Mouse (Mus musculus): Measurements from ENCODE around the gene Ewsr1.
"Not testable (repeated sequence)": the region's sequence is repeated elsewhere in the genome, so short reads cannot be mapped to it uniquely, and the experiment has no call there.

- TF ChIP-seq POLR2A (IDR thresholded peaks at IDR 0.05; ENCODE audit: insufficient read length, low read depth); MYOD1 (IDR thresholded peaks at IDR 0.05; ENCODE audit: control insufficient read depth in 1 of 3, insufficient read length in 2 of 3, low read depth in 2 of 3); E2F4 (IDR thresholded peaks at IDR 0.05; ENCODE audit: insufficient read depth); REST (IDR thresholded peaks at IDR 0.05; ENCODE audit: insufficient read depth, insufficient read length); POLR2AphosphoS2 (IDR thresholded peaks at IDR 0.05; ENCODE audit: insufficient read length, low read depth); MAX (IDR thresholded peaks at IDR 0.05; ENCODE audit: low read depth); USF1 (IDR thresholded peaks at IDR 0.05; ENCODE audit: low read depth); MYOG (IDR thresholded peaks at IDR 0.05; ENCODE audit: control insufficient read depth in 1 of 3, insufficient read depth in 1 of 3, insufficient read length in 2 of 3, low read depth in 2 of 3); TCF12 (IDR thresholded peaks at IDR 0.05; ENCODE audit: insufficient read depth, poor library complexity, severe bottlenecking); TCF3 (IDR thresholded peaks at IDR 0.05; ENCODE audit: insufficient read length, low read depth); CEBPB (IDR thresholded peaks at IDR 0.05; ENCODE audit: insufficient read depth, poor library complexity, severe bottlenecking): not testable (repeated sequence)
Measured at GRCm38 (mm10) chr11:5076843-5077242, 22.2 kb downstream of the Ewsr1 start.
